Mouse (Mus musculus): ENCODE data around the gene Pmepa1. TPM values are rescaled to one million over a fixed set of nuclear protein-coding genes. Genes with fewer than 3 reads are reported as not detected.

The Pmepa1 gene
- total and polyA plus RNA-seq, 2 experiments from 2014 or later, result 4.3 to 12.9 TPM

DNA sequence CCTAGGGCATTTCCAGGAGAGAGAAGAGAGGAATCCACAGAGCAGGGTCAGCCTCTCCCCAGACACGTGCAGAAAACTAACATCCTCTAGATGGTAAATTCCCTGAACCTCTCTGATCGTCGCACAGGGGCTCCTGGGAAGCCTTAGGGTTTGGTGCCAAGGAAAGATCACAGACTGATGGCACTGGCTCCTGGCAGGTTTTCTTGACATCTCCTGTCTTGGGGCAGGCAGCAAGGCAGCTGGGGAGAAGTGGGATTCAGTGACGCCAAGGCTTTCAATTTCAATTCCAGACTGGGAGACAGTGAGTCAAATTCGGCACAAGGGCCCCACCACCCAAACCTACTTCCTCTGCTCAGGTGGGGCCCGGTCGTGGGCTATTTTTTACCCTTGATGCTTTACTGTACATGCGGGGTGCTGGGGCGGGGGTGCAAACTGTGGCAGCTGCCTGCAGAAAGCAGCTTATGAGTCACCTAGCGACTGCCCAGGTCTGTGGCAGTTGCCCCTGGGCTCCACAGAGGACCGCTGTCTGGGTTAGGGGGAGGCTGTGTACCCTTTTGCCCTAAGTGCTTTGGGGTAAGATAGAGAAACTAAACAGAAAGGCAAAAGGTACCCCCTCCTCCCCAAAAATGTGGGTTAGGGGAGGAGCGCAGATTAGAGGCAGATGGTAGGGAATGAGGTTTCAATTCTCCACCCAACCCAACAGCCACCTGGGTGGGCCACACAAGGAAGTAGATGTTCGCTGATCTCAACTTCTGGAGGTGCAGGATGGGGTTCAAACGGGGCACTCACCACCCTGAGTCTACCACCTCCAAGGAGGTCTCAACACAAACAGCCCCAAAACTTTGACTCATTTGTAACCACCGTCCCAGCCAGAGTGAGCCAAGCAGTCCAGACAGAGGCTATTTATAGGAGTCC, 1.6 kb downstream of the Pmepa1 start:
- Histone ChIP-seq H3K27ac (ENCODE audit: low read depth) (peak overlapping the region; percentile 94), H3K4me2 (ENCODE audit: low read depth, low read length) (peak overlapping the region; percentile 90), H3K36me3 (replicated peaks; ENCODE audit: control insufficient read depth, insufficient read depth, low read length) (no peaks in the 10 kb centered on the region), H3K4me1 (ENCODE audit: control insufficient read depth, insufficient read depth) (peaks cover 32% of the 10 kb centered on the region), H3K9ac (replicated peaks; ENCODE audit: low read depth, low read length) (peak overlapping the region; percentile 90), H3K9me3 (replicated peaks; ENCODE audit: control insufficient read depth, low read length) (no peaks in the 10 kb centered on the region), H3K27me3 (ENCODE audit: control insufficient read depth, insufficient read depth, low read length) (no peaks in the 10 kb centered on the region), H3K4me3 (ENCODE audit: low read depth, low read length) (peak overlapping the region; percentile 80)
- no peak for DNase-seq (ENCODE audit: low spot score)
- no peak for ATAC-seq (ENCODE audit: insufficient read depth, low read depth)
- TF ChIP-seq CTCF (IDR thresholded peaks at IDR 0.05; ENCODE audit: low read depth) (no peak), EP300 (IDR thresholded peaks at IDR 0.05; ENCODE audit: low read depth) (no peak)
- WGBS, result 23% methylated on average over 15 of the region's 15 CpGs

- Histone ChIP-seq H3K9me3 (replicated peaks; ENCODE audit: control insufficient read depth, low read length) (no peaks in the 10 kb centered on the region), H3K4me1 (ENCODE audit: control insufficient read depth, insufficient read depth) (peaks cover 32% of the 10 kb centered on the region), H3K27me3 (ENCODE audit: control insufficient read depth, insufficient read depth, low read length) (no peaks in the 10 kb centered on the region), H3K36me3 (replicated peaks; ENCODE audit: control insufficient read depth, insufficient read depth, low read length) (no peaks in the 10 kb centered on the region), H3K4me3 (ENCODE audit: low read depth, low read length) (peak overlapping the region; percentile 80), H3K4me2 (ENCODE audit: low read depth, low read length) (peak overlapping the region; percentile 90), H3K9ac (replicated peaks; ENCODE audit: low read depth, low read length) (no peak overlapping the region), H3K27ac (ENCODE audit: low read depth) (no peak overlapping the region)
- DNase-seq (ENCODE audit: low spot score) (no peak), ATAC-seq (ENCODE audit: insufficient read depth, low read depth) (no peak)
- 67% methylated on average over 4 of the region's 4 CpGs for WGBS
- no peak for TF ChIP-seq CTCF (IDR thresholded peaks at IDR 0.05; ENCODE audit: low read depth)
- TF ChIP-seq EP300 (IDR thresholded peaks at IDR 0.05; ENCODE audit: low read depth), result no peak
Observed at GRCm38 (mm10) chr2:173273885-173274284, 2.4 kb downstream of the Pmepa1 start.

DNA sequence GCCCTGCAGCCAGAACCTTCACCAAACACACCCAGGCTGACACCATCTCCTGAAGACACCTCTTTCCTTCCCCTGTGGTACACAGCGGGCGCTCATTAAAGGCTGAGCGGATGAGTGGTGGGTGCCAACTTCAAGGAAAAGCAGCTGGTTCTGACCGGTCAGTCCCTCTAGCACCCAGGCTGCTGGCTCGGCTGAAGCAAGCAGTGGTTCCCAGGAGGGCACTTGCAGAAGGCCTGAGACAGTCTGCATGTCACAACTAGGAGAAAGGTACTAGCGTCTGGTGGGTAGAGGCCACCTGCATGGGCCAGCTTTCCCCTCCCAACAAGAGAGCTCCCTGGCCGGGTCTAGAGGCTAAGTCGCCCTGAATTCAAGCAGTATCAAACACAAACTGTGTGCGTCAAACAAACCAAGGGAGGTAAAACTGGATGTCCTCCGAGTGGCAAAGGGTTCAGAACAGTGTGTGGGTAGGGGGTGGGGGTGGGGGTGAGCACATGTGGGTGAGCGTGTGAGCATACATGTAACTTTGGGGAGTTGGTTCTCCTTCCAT, 3.9 kb downstream of the Pmepa1 start:
- H3K27me3 ChIP-seq (ENCODE audit: control insufficient read depth, insufficient read depth, low read length), result no peaks in the 10 kb centered on the region
- WGBS, result 75% methylated on average over 11 of the region's 11 CpGs
- H3K9me3 ChIP-seq (replicated peaks; ENCODE audit: control insufficient read depth, low read length), result no peaks in the 10 kb centered on the region
- H3K9ac ChIP-seq (replicated peaks; ENCODE audit: low read depth, low read length), result no peak overlapping the region
- no peak for ATAC-seq (ENCODE audit: insufficient read depth, low read depth)
- DNase-seq (ENCODE audit: low spot score), result no peak
- no peak for TF ChIP-seq CTCF (IDR thresholded peaks at IDR 0.05; ENCODE audit: low read depth)
- no peak for TF ChIP-seq EP300 (IDR thresholded peaks at IDR 0.05; ENCODE audit: low read depth)
- no peaks in the 10 kb centered on the region for H3K36me3 ChIP-seq (replicated peaks; ENCODE audit: control insufficient read depth, insufficient read depth, low read length)
- H3K4me2 ChIP-seq (ENCODE audit: low read depth, low read length), result 0 out of 2 replicates have a peak overlapping the region, but pooled peaks have one; percentile 10
- no peak overlapping the region for H3K27ac ChIP-seq (ENCODE audit: low read depth)
- no peak overlapping the region for H3K4me3 ChIP-seq (ENCODE audit: low read depth, low read length)
- H3K4me1 ChIP-seq (ENCODE audit: control insufficient read depth, insufficient read depth), result peaks cover 36% of the 10 kb centered on the region

DNA sequence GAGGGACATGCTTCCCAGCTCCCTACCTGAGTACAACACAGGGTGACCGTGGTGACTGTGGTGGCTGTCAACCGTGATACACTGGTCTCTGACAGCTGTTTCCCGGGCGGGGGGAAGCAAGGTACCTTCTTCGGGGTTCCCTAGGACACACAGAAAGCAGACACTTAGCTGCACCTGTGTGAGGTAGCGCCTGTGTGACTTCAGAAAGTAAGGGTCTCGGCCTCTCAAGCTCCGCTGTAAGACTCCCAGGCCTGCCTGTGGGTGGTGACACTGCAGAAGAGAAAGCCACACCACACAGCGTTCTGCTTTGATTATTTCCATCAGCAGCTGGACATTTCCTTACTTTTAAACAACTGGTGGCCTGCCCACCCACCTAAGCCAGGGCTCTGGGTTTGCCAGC, 4.8 kb downstream of the Pmepa1 start:
- H3K4me2 ChIP-seq (ENCODE audit: low read depth, low read length), result no peak overlapping the region
- no peak overlapping the region for H3K4me3 ChIP-seq (ENCODE audit: low read depth, low read length)
- no peak for TF ChIP-seq EP300 (IDR thresholded peaks at IDR 0.05; ENCODE audit: low read depth)
- TF ChIP-seq CTCF (IDR thresholded peaks at IDR 0.05; ENCODE audit: low read depth), result no peak
- no peaks in the 10 kb centered on the region for H3K9me3 ChIP-seq (replicated peaks; ENCODE audit: control insufficient read depth, low read length)
- no peak for DNase-seq (ENCODE audit: low spot score)
- peaks cover 40% of the 10 kb centered on the region for H3K4me1 ChIP-seq (ENCODE audit: control insufficient read depth, insufficient read depth)
- no peak overlapping the region for H3K9ac ChIP-seq (replicated peaks; ENCODE audit: low read depth, low read length)
- 80% methylated on average over 9 of the region's 9 CpGs for WGBS
- H3K36me3 ChIP-seq (replicated peaks; ENCODE audit: control insufficient read depth, insufficient read depth, low read length), result no peaks in the 10 kb centered on the region
- ATAC-seq (ENCODE audit: insufficient read depth, low read depth), result no peak
- no peak overlapping the region for H3K27ac ChIP-seq (ENCODE audit: low read depth)
- no peaks in the 10 kb centered on the region for H3K27me3 ChIP-seq (ENCODE audit: control insufficient read depth, insufficient read depth, low read length)

GRCm38 (mm10) chr2:173270601-173271248, 5.6 kb downstream of the Pmepa1 start:
- no peak overlapping the region for H3K4me2 ChIP-seq (ENCODE audit: low read depth, low read length)
- WGBS, result 72% methylated on average over 11 of the region's 11 CpGs
- TF ChIP-seq CTCF (IDR thresholded peaks at IDR 0.05; ENCODE audit: low read depth) (no peak), EP300 (IDR thresholded peaks at IDR 0.05; ENCODE audit: low read depth) (no peak)
- H3K4me3 ChIP-seq (ENCODE audit: low read depth, low read length), result no peak overlapping the region
- no peak overlapping the region for H3K9ac ChIP-seq (replicated peaks; ENCODE audit: low read depth, low read length)
- H3K9me3 ChIP-seq (replicated peaks; ENCODE audit: control insufficient read depth, low read length), result no peaks in the 10 kb centered on the region
- DNase-seq (ENCODE audit: low spot score) (no peak), ATAC-seq (ENCODE audit: insufficient read depth, low read depth) (no peak)
- H3K4me1 ChIP-seq (ENCODE audit: control insufficient read depth, insufficient read depth), result peaks cover 41% of the 10 kb centered on the region
- H3K27me3 ChIP-seq (ENCODE audit: control insufficient read depth, insufficient read depth, low read length), result no peaks in the 10 kb centered on the region
- no peaks in the 10 kb centered on the region for H3K36me3 ChIP-seq (replicated peaks; ENCODE audit: control insufficient read depth, insufficient read depth, low read length)
- H3K27ac ChIP-seq (ENCODE audit: low read depth), result no peak overlapping the region
